Mouse (Mus musculus) gastrocnemius, postnatal 10 days (tissue): Measurements from ENCODE around the gene Fbxo36. TPM values are rescaled to one million over a fixed set of nuclear protein-coding genes. Genes with fewer than 3 reads are reported as not detected.

Experiments used
- DNase-seq: peaks from one replicate; pipeline ENCODE4 v3.0.0; 2021; ENCODE audit warnings: mixed read lengths
- total RNA-seq, 2 experiments: library from RNA; stranded (reverse); gene quantifications; 2 replicates each; pipeline ENCODE4 v1.2.3; 2021

Gene Fbxo36
- total RNA-seq, 2 experiments from 2014 or later = 2.1 to 2.3 TPM

GRCm38 (mm10) chr1:84859597-84859996 is 20.0 kb downstream of the Fbxo36 start:
- no peak for DNase-seq

DNA sequence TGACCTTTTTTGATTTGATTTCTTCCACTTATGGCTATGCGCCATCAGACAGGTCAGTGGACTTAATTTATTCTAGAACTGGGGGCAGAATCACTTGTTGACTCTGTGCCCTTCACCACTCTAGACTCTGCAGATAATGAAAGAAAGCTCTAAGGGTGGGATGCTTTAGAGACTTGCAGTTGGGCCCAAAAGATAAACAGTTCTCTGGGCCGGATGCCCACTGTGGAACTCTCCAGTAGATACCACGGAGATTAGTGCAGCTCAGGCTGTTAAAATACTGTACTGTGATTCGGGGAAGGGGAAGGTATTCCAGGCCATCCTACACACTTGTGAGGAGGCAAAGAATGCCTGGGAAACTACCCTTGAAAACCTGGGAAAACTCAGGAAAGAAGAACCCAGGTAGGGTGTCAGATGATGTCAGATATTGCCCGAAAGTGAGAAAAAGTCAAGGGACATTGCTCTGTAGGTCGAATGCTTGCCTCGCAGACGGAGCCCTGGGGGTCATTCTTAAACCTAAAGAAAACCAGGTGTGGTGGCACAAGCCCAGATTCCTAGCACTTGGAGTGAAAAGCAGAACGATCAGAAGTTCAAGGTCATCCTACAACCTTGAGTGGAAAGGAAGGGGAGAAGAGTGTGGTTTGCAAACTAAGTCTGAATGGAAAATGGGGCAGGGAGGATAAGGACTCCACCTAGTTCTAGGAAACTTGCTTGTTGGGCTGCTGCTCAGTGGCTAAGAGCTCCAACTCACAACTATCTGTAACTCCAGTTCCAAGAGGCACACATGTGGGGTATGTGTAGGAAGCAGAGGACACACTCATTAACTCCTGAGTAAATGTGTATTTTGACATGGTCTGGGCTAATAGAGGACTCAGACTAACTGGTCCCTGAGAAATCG is 21.0 kb downstream of the Fbxo36 start:
- DNase-seq = no peak

GRCm38 (mm10) chr1:84861255-84861630 is 21.6 kb downstream of the Fbxo36 start:
- no peak for DNase-seq

- DNase-seq = no peak
Observed at GRCm38 (mm10) chr1:84864645-84865044, 25.0 kb downstream of the Fbxo36 start.

- DNase-seq = no peak
Observed at GRCm38 (mm10) chr1:84866231-84866630, 26.6 kb downstream of the Fbxo36 start.

DNA sequence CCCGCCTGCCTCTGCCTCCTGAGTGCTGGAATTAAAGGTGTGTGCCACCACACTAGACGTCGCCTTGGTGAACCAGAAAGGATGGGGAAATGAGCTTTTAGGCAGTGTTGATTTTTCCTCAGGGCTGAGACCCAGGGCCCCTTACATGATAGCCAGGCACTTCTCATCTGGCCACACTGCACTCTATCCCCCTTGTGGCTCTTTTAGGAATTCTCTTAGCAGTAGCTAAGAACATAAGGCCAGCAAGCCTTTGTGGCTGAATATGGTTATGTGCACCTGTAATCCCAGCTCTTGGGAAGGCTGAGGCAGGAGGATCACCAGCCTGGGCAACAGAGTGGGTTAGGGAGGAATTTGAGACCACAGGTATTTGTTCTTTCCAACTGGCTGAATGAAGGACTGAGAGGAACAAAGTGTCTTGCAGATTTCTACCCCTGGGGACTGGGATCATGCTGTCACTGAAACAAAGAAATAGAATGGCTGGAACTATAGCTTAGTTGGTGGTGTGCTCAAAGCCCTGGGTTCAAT is 27.1 kb downstream of the Fbxo36 start:
- no peak for DNase-seq

DNA sequence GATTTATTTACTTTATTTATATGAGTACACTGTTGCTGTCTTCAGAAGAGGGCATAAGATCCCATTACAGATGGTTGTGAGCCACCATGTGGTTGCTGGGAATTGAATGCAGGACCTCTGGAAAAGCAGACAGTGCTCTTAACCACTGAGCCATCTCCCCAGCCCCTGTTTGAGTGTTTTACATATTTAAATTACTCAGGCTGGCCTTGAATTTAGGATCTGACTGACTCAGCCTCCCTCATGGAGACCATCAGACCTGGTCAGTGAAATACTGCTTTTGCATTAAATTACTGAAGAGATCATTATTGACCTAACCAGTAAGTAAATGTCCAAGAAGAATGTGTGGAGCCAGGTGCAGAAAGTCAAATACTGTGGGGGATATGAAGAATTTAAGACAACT is 28.7 kb downstream of the Fbxo36 start:
- DNase-seq = no peak

DNA sequence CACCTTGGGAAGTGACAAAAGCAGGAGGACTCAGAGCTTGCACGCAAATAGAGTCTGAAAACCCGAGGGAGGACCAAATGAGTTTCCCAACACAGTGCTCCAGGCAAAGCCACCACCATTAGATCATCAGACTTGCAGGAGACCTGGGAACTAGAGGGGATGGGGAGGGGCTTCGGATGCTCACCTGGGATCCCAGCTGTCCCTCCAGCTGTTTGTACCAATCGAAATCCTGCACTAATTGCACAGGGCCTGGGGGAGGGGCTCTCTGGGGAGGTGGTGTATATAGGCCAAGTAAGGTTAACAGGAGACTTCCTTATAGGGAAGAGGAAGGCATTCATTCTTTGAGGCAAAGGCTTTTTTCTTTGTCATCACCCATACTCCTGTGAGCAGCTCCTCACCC is 29.2 kb downstream of the Fbxo36 start:
- DNase-seq = no peak

DNA sequence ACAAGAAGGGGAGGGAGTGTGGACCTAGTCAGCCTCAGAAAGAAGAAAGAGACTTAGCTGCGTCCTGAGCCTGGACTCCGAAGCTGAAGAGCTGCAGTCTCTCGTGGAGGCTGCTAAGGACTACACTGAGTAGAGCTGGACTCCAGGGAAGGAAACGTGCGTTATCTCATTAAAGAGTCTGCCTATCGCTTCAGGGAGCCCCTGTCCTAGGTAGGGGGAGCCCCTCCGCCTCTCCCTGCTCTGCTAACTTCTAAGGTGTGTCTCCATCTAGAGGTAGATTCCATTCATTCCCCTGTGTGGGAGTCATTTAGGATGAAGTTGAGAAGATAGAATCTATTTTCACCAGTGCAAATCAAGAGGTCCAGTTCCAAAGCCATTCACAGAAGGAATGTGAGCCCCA is 29.9 kb downstream of the Fbxo36 start:
- no peak for DNase-seq

DNA sequence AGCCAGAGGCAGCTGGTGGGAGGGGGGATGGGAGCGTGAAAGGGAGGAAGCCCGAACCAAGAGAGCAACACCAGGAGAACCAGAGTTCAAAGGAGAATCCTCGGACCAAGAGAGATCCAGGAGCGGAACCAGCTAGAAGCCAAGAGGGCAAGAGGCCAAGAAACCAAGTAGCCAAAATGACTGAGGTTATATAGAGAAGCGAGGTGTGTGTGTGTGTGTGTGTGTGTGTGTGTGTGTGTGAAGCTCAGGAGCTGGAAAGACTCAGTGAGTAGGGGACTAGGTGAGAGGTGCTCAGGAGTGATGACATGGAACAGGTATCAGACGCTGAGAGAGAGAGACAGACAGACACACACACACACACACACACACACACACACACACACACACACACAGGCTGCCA is 31.5 kb downstream of the Fbxo36 start:
- no peak for DNase-seq

DNA sequence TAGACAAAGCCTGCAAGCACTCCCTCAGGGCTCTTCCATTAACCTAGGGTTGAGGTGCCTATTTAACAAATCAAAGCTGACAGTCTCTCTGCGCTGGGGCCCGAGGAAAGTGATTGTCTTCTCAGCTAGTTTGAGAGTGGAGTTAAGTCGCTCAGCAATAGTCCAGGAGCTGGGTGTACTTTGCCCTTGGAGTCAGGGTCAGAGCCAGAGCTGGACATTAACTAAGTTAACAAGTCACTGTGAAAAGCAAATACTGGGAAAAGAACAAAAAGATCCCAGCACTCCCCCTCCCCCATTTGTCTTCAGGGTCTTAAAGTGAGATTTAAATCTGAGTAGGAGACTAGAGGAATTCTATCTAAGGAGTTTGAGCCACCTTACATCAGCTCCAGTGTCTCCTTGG is 32.5 kb downstream of the Fbxo36 start:
- DNase-seq = no peak

DNA sequence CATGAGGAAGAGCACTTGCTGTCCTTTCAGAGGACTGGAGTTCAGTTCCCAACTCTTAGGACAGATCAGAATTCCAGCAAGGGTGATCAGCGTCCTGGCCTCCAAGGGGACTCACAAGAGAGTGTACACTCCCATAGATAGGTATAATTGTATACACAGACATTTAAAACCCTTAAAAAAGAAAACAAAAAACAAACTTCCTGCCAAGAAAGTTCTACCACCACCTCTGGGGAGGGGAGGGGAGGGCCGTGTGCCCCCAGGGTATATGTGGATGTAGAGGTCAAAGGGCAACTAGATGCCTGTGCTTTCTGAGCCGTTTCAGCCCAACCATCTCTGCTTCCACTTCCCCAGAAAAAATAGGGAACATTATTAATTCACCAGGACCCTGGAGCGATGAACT is 33.3 kb downstream of the Fbxo36 start:
- DNase-seq = no peak

DNA sequence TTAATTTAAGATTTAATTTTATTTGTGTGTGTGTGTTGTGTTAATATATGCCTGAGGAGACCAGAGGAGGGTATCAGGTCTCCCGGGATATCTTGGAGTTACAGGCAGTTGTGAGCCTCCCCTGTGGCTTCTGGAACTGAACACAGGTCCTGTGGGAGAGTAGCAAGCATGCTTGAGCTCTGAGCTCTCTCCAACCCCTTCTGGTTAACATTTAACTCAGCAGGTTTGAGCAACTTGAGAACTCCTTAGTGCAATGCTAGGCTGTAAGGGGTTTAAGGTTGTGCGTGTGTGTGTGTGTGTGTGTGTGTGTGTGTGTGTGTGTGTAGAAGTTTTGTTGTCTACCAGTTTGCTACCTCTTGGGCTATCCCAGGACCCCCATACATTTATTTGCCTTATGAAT is 37.9 kb downstream of the Fbxo36 start:
- DNase-seq = no peak

DNA sequence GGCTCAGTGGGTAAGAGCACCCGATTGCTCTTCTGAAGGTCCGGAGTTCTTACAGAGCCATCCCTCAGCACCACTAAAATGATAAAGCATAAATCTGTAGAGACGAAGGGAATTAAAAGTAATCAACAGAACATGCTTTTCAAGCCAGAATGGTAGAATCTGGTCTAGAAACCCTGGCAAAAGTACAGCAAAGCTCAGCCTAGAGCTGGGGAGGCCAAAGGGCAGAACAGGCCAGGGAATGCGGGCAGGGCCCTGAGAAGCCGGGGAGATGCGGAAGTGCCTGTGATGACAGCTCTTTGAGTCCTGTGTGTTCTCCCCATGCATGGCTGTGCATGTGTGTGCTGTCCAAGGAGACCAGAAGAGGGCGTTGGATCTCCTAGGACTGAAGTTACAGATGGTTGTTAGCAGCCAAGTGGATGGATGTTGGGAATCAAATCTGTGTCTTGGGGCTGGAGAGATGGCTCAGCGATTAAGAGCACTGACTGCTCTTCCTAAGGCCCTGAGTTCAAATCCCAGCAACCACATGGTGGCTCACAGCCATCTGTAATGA is 40.0 kb downstream of the Fbxo36 start:
- no peak for DNase-seq

DNA sequence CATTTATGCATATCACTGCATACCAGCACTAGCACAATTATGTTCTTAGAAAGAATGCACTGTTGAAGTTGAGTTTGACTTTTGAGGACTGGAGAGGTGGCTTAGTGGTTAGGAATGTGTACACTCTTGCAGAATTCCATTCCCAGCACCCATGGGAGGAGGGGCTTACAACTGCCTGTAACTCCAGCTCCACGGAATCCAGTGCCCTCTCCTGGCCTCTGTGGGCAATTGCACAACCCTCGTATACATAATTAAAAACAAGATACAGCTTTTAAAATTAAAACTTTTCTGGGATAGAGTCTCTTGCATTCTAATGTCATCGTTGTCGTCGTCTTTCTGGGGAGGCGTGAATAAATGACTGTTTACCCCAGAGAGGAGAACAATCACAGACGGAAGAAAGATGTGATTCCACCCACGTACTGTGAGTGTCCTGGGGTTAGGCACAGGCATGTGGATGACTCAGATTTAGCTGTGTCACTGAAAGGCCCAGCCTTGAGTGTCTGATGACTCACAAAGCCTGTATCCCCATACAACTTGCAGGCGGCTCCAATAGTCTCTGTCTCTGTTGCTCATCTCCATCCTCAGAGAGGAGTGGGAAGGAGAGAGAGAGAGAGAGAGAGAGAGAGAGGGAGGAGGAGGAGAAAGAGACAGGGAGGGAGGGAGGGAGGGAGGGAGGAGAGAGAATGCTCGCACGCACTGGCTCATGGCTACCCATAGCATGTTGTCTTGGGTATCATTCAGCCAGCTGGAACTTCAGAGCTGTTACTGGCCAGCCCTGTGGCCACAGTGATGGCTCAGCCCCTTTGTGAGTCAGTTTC is 41.8 kb downstream of the Fbxo36 start:
- no peak for DNase-seq

- DNase-seq = no peak
Observed at GRCm38 (mm10) chr1:84882066-84882532, 42.5 kb downstream of the Fbxo36 start.

GRCm38 (mm10) chr1:84882937-84883336 is 43.3 kb downstream of the Fbxo36 start:
- no peak for DNase-seq

DNA sequence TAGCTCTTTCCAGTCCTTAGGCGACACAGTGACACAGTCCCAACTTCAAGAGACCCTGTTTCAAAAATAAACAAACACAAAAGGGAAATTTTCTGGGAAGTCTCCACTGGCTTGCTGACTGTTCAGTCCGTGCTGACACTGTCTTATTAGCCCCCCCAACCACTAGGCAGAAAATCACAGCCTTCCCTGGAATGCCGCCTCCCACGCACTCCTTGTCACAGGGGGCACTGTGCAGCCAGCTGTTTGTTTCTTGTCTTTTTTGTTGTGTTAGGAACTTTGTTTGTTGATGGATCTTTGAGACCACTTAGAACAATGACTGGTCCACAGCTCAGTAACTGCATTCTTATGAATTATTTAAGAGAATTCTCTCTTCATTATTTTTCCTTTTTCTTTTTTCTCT is 44.2 kb downstream of the Fbxo36 start:
- DNase-seq = no peak

GRCm38 (mm10) chr1:84885174-84885573 is 45.5 kb downstream of the Fbxo36 start:
- DNase-seq = no peak

GRCm38 (mm10) chr1:84885921-84886320 is 46.3 kb downstream of the Fbxo36 start:
- no peak for DNase-seq

GRCm38 (mm10) chr1:84889330-84890004 is 49.8 kb downstream of the Fbxo36 start:
- no peak for DNase-seq

GRCm38 (mm10) chr1:84890005-84890393 is 50.4 kb downstream of the Fbxo36 start:
- DNase-seq = no peak
